Mouse (Mus musculus) large intestine, adult 2 months (tissue): ENCODE data around the gene Ythdf2. TPM values are rescaled to one million over a fixed set of nuclear protein-coding genes. Genes with fewer than 3 reads are reported as not detected.

ENCODE experiments used
- DNase-seq: peaks from one replicate; pipeline ENCODE4 v3.0.0-alpha.2; 2012; ENCODE audit warnings: low read depth, low spot score
- WGBS: fragments of 180-500 bp; shearing (Covaris S2); methylation state at CpG from one replicate; pipeline ENCODE4 v1.1.7; 2018; 5-methylcytosine and 5-hydroxymethylcytosine counted together
- polyA plus RNA-seq: library from polyadenylated mRNA; depleted of rRNA; stranded (reverse); fragments of >200 nt; gene quantifications from 2 replicates; pipeline ENCODE4 v1.2.3, GENCODE M21; 2012; rRNA removed

The Ythdf2 gene
- polyA plus RNA-seq, 1 experiment: 17.8 TPM

DNA sequence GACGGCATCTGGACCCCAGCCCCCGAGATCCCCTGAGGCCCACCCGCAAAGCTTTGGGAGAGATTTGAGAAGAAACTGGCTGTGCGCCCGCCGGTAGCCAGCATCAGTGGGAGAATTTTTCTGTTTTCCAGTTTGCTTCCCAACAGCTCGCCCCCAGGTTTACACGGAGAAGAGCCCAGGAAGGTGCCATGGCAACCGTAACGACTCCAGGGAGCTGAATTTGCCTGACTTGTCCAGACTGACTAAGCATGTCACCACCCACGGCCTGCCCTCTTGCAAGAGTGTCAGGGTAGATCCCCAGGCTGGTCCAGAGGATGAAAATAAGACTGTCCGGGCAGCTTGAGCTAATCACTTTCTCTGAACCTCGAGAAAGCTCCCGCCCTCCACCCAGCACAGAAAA, 46.4 kb downstream of the Ythdf2 start:
- WGBS: 69% methylated on average over 14 of the region's 14 CpGs

GRCm38 (mm10) chr4:132156941-132157622, 55.0 kb downstream of the Ythdf2 start:
- WGBS: 40% methylated on average over 12 of the region's 12 CpGs
- DNase-seq: no peak

More for the DNA sequence above, 46.4 kb downstream of the Ythdf2 start:
- no peak for DNase-seq

DNA sequence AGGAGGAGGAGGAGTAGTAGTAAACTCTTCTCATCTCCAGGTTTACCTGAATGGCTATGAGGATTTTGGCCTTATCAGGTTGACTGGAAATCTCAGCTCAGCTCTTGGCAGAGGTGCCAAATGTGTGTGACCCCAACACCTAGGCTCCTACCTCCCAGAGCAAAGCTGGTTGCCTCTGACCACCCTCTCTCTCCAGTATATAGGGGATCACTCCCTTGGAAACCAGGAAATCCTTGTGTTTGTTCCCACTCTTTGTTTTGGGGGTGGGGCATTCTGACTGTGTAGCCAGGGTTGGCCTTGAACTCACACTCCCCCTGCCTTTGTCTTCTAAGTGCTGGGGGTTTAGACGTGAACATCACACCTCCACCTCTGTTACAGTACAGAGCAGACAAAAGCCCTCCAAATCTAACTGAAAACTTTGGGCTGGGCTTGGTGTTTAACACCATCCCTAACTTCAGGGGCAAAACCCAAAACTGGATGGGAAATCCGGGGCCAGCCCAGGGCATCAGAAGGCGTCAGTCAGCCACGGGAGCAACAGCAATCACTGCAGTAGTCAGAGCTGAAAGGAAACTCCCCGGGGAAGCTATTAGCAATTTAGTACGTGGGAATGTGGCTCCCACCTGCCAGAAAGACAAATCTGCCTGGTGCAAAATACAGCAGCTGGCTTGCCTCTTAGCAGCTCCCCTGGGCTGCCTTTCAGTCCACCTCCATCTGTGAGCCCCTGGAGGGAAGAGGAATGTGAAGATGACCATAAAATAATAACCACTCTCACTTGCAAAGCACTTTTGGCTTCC, 57.0 kb downstream of the Ythdf2 start:
- DNase-seq: no peak
- 6% methylated on average over 6 of the region's 6 CpGs for WGBS

DNA sequence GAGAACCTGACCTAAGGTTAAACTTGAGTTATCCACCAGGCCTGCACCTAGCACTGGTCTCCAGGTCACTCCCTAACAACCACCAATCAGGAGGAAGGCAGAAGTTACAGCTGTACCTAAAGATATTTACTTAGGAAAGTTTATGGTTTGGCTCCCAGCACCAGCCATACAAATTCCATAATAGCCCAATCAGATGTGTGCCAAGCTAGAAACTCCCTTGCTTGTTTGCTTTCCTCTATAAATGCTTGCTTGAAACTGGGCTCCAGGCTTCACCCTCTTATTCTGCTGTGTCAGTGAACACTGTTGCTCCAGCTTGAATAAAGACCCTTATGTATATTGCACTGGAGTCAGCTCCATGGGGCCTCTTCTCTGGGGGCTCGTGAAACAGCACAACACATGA, 60.4 kb downstream of the Ythdf2 start:
- DNase-seq: peak; percentile 96
- 18% methylated on average over 1 of the region's 1 CpGs for WGBS

DNA sequence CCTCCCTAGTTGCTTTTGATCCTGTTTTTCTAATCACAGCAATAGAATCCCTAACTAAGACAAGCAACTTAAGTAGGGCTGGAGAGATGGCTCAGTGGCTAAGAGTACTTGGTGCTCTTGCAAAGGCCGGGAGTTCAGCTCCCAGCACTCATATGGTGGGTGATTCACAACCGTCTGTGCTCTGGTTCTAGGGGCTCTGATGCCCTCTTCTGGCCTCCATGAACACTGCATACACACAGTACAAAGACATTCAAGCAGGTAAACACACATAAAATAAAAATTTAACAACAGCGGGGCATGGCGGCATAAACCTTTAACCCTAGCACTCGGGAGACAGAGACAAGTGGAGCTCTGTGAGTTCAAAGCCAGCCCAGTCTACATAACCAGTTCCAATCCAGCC, 65.9 kb downstream of the Ythdf2 start:
- no peak for DNase-seq
- WGBS: 74% methylated on average over 5 of the region's 5 CpGs

DNA sequence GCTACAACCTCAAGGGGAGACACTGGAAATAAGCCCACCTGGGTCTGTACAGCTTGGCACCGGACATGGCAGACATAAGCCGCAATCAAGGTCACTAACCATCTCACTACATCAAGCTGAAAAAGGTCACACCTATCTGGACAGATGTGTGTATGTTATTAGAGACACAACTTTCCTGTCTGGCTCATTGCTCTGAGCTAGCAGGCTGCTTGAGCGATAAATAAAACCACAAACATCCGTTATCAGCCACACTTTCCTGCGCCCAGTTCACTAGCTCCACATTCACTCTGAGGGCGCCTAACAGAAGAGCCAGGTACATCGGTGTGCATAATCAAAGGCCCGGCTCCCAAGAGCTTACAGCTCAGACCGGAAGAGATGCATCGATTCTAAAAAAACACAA, 67.0 kb downstream of the Ythdf2 start:
- DNase-seq: no peak
- WGBS: 60% methylated on average over 10 of the region's 10 CpGs

GRCm38 (mm10) chr4:132144080-132144841, 67.8 kb downstream of the Ythdf2 start, which contains the start of gene Oprd1:
TSS of gene Oprd1 (minus strand) at chr4:132144486.
- no peak for DNase-seq
- WGBS: under 1% methylated on average over 87 of the region's 89 CpGs

DNA sequence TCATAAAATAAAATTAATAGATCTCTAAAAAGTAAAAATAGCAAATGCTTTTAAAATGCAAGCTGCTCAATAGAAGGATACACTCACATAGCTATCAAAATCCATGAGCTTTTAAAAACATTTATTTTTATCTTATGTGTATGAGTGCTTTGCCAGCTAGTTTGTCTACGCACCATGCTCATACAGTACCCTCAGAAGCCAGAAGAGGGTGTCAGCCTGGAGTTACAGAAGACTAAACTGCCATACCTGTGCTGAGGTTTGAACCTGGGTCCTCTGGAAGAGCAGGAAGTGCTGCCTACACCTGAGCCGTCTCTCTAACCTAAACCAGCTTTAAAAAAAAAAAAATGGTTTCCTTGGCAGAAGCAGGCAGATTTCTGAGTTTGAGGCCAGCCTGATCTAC, 73.5 kb downstream of the Ythdf2 start:
- DNase-seq: no peak
- WGBS: 90% methylated on average over 2 of the region's 2 CpGs

- 88% methylated on average over 7 of the region's 7 CpGs for WGBS
- no peak for DNase-seq
Measured at GRCm38 (mm10) chr4:132137013-132137412, 75.1 kb downstream of the Ythdf2 start.

Other genes starting within 250 kb of the Ythdf2 start
- gene Gm10300, start 137.6 kb downstream of the Ythdf2 start, polyA plus RNA-seq: 0.04 and 0.12 TPM in 2 replicates
- 21.6 and 26.1 TPM in 2 replicates for gene Epb41, start 137.0 kb downstream of the Ythdf2 start, polyA plus RNA-seq
- 0.20 and 0.56 TPM in 2 replicates for gene Oprd1, start 67.8 kb downstream of the Ythdf2 start, polyA plus RNA-seq
- gene Gmeb1, start 49.3 kb upstream of the Ythdf2 start, polyA plus RNA-seq: 11.7 and 15.8 TPM in 2 replicates
- gene Taf12, start 62.1 kb upstream of the Ythdf2 start, polyA plus RNA-seq: 12.7 and 13.5 TPM in 2 replicates
- gene Rab42, start 91.1 kb upstream of the Ythdf2 start, polyA plus RNA-seq: 0.88 and 0.89 TPM in 2 replicates
- 13.5 and 19.6 TPM in 2 replicates for gene Trnau1ap, start 117.2 kb upstream of the Ythdf2 start, polyA plus RNA-seq
- 24.6 and 27.8 TPM in 2 replicates for gene Rcc1, start 141.3 kb upstream of the Ythdf2 start, polyA plus RNA-seq
- gene Phactr4, start 210.2 kb upstream of the Ythdf2 start, polyA plus RNA-seq: 11.5 and 13.7 TPM in 2 replicates